Mouse (Mus musculus): ENCODE measurements at regions not wholly inside any gene's neighbourhood (a gene's known extent, or its start where the extent isn't known, plus 50 kb on each side); places are given as distances from the start of the nearest gene placed in this dataset.

DNA sequence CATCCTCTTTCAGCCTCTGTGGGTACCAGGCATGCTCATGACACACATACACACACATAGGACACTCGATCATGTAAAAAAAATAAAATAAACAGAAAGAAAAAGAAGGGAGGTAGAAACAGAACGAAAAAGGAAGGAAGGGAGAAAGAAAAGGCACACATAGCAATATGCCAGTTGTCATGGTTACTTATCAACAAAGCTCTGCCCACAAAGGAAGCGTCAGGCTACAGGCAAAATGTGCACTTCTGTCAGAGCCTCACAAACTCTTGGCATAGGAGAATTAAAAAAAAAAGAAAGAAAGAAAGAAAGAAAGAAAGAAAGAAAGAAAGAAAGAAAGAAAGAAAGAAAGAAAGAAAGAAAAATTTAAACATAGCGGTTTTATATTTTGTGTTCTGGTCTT is 56.9 kb upstream of the Sox2 start:
- Histone ChIP-seq H3K27me3 (ENCODE audit: control insufficient read depth, insufficient read depth, low read length) (no peaks in the 10 kb centered on the region), H3K36me3 (ENCODE audit: control insufficient read depth, insufficient read depth, low read length) (no peaks in the 10 kb centered on the region), H3K4me3 (ENCODE audit: low read depth, low read length) (no peak overlapping the region), H3K4me1 (ENCODE audit: control insufficient read depth, insufficient read depth, insufficient read length, low read length) (no peaks in the 10 kb centered on the region), H3K27ac (ENCODE audit: insufficient read depth, low read depth, low read length) (no peak overlapping the region)
- TF ChIP-seq CTCF (IDR thresholded peaks at IDR 0.05; ENCODE audit: extremely low read depth, insufficient read length, insufficient replicate concordance, low read depth, low read length) = no peak
- TF ChIP-seq POLR2A (IDR thresholded peaks at IDR 0.05; ENCODE audit: low read depth, low read length) = no peak
- WGBS = 46% methylated on average over 4 of the region's 4 CpGs

DNA sequence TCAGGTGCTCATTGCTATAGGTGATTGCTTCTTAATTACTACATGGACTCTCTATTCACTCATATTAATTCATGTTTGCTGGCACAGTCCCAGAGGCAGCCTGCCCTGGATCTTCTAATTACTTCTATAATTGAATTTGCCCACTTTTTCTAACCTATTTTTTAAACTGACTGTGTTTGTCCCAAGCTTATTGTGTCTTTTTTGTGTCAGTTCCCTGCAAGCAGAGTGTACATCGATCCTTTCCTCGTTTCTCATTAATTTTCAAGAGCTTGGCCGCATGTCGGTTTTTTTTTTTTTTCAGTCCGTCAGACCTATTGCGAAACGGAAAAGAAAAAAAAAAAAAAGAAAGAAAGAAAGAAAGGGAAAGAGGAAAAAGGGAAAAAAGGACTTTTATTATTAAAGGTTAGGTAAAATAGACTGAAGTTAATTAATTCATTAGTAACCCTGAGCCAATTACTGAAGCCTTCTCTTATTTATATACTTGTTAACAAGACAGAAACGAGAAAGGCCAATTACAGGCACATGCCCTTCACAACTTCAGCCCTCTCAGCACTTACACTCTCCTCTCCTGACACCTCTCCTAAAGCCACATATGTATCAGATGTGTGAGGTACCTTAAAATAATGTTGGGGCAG is 72.2 kb upstream of the Sox2 start:
- 65% methylated on average over 8 of the region's 8 CpGs for WGBS
- no peaks in the 10 kb centered on the region for H3K4me1 ChIP-seq (ENCODE audit: control insufficient read depth, insufficient read depth, insufficient read length, low read length)
- TF ChIP-seq POLR2A (IDR thresholded peaks at IDR 0.05; ENCODE audit: low read depth, low read length) = no peak
- no peak for TF ChIP-seq CTCF (IDR thresholded peaks at IDR 0.05; ENCODE audit: extremely low read depth, insufficient read length, insufficient replicate concordance, low read depth, low read length)
- no peaks in the 10 kb centered on the region for H3K27me3 ChIP-seq (ENCODE audit: control insufficient read depth, insufficient read depth, low read length)
- no peak overlapping the region for H3K4me3 ChIP-seq (ENCODE audit: low read depth, low read length)
- no peaks in the 10 kb centered on the region for H3K36me3 ChIP-seq (ENCODE audit: control insufficient read depth, insufficient read depth, low read length)
- H3K27ac ChIP-seq (ENCODE audit: insufficient read depth, low read depth, low read length) = no peak overlapping the region

DNA sequence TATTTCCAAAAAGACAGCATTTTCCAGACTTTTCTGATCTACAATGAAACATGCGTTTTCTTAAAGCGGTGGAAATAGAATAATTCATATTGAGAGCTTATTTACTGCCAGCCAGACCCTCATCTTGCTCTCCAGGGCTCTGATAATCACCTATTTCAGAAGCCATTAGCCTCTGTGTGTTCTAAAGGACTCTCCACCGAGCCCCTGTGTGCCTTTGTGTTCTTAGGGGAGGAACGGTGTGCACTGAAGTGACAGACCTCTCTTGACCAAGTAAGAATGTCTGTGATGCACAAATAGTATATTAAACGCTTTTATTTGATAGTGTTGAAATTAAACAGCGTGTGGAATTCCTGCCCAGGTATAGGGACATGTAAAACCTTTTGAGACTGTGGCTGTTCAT is 73.1 kb upstream of the Sox2 start:
- no peak overlapping the region for H3K4me3 ChIP-seq (ENCODE audit: low read depth, low read length)
- 81% methylated on average over 6 of the region's 6 CpGs for WGBS
- H3K27me3 ChIP-seq (ENCODE audit: control insufficient read depth, insufficient read depth, low read length) = no peaks in the 10 kb centered on the region
- no peaks in the 10 kb centered on the region for H3K36me3 ChIP-seq (ENCODE audit: control insufficient read depth, insufficient read depth, low read length)
- H3K4me1 ChIP-seq (ENCODE audit: control insufficient read depth, insufficient read depth, insufficient read length, low read length) = no peaks in the 10 kb centered on the region
- H3K27ac ChIP-seq (ENCODE audit: insufficient read depth, low read depth, low read length) = no peak overlapping the region
- TF ChIP-seq POLR2A (IDR thresholded peaks at IDR 0.05; ENCODE audit: low read depth, low read length) = no peak

DNA sequence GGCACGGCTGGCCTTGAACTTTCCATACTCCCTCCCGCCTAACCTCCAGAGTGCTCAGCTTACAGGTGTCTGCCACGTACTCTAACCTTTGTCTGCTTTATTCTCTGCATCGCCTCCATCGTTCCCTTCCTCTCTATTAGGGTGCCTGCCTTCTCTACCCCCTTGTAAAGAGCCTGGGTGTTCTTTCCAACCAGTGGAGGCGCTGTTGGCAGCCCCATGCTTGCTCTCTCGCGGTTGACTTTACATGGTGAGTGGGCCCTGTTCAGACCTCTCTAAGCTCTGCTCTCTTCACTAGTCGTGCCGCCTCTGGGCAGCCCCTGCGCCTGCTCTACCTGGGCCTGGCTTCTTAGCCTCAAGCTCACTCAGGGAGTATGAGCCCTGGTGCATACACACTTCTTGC is 74.0 kb upstream of the Sox2 start:
- TF ChIP-seq POLR2A (IDR thresholded peaks at IDR 0.05; ENCODE audit: low read depth, low read length) (no peak), CTCF (IDR thresholded peaks at IDR 0.05; ENCODE audit: extremely low read depth, insufficient read length, insufficient replicate concordance, low read depth, low read length) (no peak)
- Histone ChIP-seq H3K36me3 (ENCODE audit: control insufficient read depth, insufficient read depth, low read length) (no peaks in the 10 kb centered on the region), H3K27me3 (ENCODE audit: control insufficient read depth, insufficient read depth, low read length) (no peaks in the 10 kb centered on the region), H3K27ac (ENCODE audit: insufficient read depth, low read depth, low read length) (no peak overlapping the region), H3K4me1 (ENCODE audit: control insufficient read depth, insufficient read depth, insufficient read length, low read length) (no peaks in the 10 kb centered on the region), H3K4me3 (ENCODE audit: low read depth, low read length) (no peak overlapping the region)
- WGBS = 53% methylated on average over 11 of the region's 11 CpGs

DNA sequence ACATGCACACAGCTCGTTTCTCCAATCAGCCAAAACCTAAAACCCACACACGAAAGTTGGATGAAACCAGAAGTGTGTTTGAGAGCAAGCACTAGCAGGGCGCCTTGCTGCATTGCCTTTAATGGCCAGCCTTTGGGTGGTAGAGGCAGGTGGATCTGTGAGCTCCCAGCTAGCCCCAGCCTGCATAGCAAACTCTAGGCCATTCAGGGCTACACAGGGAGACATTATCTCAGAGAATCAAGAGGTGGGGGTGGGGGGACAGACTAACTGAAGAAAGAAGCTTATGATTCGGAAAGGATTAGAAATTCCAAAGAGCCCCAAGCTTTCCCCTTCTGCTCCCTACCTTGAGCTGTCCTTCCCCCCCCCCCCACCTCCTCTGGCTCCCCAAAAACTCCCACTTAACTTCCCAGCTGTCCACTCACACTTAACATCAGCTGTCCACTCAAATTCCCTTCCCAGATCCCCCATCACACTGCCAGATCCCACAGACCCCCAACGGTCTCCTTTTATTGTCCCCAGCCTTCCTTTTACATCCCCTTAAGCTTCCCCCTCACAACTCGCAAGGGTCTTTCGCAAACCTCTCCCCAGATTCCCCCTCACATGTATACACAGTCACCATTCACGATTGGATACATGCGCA is 75.4 kb upstream of the Sox2 start:
- Histone ChIP-seq H3K36me3 (ENCODE audit: control insufficient read depth, insufficient read depth, low read length) (no peaks in the 10 kb centered on the region), H3K27me3 (ENCODE audit: control insufficient read depth, insufficient read depth, low read length) (no peaks in the 10 kb centered on the region), H3K4me3 (ENCODE audit: low read depth, low read length) (no peak overlapping the region), H3K4me1 (ENCODE audit: control insufficient read depth, insufficient read depth, insufficient read length, low read length) (no peaks in the 10 kb centered on the region), H3K27ac (ENCODE audit: insufficient read depth, low read depth, low read length) (no peak overlapping the region)
- 72% methylated on average over 9 of the region's 9 CpGs for WGBS
- TF ChIP-seq POLR2A (IDR thresholded peaks at IDR 0.05; ENCODE audit: low read depth, low read length) = no peak
- TF ChIP-seq CTCF (IDR thresholded peaks at IDR 0.05; ENCODE audit: extremely low read depth, insufficient read length, insufficient replicate concordance, low read depth, low read length) = no peak

DNA sequence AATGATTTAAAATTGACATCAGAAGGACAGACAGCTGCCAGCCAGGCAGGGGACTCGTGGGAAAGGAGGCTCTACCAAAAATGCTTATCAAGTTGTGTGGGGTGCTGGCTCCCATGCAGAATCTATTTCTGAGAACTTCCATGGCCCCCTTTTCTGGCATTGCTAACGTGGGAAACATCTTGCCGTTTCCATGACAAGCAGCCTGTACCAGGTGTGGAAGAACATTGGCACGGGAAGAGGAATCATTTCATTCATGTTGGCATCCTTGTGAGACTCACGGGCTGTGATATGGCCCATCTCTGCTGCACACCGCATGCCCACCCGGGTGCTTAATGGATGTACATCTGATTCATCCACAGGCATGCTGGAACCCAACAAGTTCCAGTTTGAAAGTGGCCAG is 76.9 kb upstream of the Sox2 start:
- WGBS = 84% methylated on average over 7 of the region's 7 CpGs
- no peak overlapping the region for H3K4me3 ChIP-seq (ENCODE audit: low read depth, low read length)

DNA sequence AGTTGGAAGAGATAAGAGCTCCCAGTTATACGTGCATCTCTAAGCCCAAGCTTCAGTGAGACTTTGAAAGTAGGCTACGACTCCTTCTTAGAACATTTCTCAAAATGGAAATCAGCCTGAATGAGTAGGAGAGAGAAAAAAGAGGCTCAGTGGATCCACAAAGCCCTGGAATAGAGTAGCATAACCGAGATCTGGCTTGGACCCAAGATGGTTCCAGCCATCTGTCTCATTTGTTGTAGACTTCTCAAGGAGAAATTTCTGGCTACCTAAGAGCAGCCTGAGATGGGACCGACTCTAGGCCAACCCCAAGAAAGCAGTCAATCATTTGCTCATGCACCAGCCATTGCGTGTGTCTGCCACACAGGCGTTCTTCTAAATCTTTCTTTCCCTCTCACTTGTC is 78.1 kb upstream of the Sox2 start:
- H3K4me1 ChIP-seq (ENCODE audit: control insufficient read depth, insufficient read depth, insufficient read length, low read length) = no peaks in the 10 kb centered on the region
- 76% methylated on average over 6 of the region's 6 CpGs for WGBS
- H3K27me3 ChIP-seq (ENCODE audit: control insufficient read depth, insufficient read depth, low read length) = no peaks in the 10 kb centered on the region
- H3K4me3 ChIP-seq (ENCODE audit: low read depth, low read length) = no peak overlapping the region
- TF ChIP-seq CTCF (IDR thresholded peaks at IDR 0.05; ENCODE audit: extremely low read depth, insufficient read length, insufficient replicate concordance, low read depth, low read length) (no peak), POLR2A (IDR thresholded peaks at IDR 0.05; ENCODE audit: low read depth, low read length) (no peak)
- H3K36me3 ChIP-seq (ENCODE audit: control insufficient read depth, insufficient read depth, low read length) = no peaks in the 10 kb centered on the region
- no peak overlapping the region for H3K27ac ChIP-seq (ENCODE audit: insufficient read depth, low read depth, low read length)

More for the DNA sequence above, 76.9 kb upstream of the Sox2 start:
- TF ChIP-seq POLR2A (IDR thresholded peaks at IDR 0.05; ENCODE audit: low read depth, low read length) (no peak), CTCF (IDR thresholded peaks at IDR 0.05; ENCODE audit: extremely low read depth, insufficient read length, insufficient replicate concordance, low read depth, low read length) (no peak)
- Histone ChIP-seq H3K4me1 (ENCODE audit: control insufficient read depth, insufficient read depth, insufficient read length, low read length) (no peaks in the 10 kb centered on the region), H3K27me3 (ENCODE audit: control insufficient read depth, insufficient read depth, low read length) (no peaks in the 10 kb centered on the region), H3K36me3 (ENCODE audit: control insufficient read depth, insufficient read depth, low read length) (no peaks in the 10 kb centered on the region), H3K27ac (ENCODE audit: insufficient read depth, low read depth, low read length) (no peak overlapping the region)
